Mouse (Mus musculus) forebrain, postnatal 0 days (tissue): ENCODE measurements around the gene Mzt1. TPM values are rescaled to one million over a fixed set of nuclear protein-coding genes. Genes with fewer than 3 reads are reported as not detected.
"Not testable (repeated sequence)": the region's sequence is repeated elsewhere in the genome, so short reads cannot be mapped to it uniquely, and the experiment has no call there.

Experiments used
- ATAC-seq: fragments of 200-750 bp; cut with Nextera tagmentation; 2 replicates; pipeline ENCODE4 v1.8.0; 2017; ENCODE audit warnings: mild to moderate bottlenecking, moderate library complexity
- DNase-seq: peaks from one replicate; pipeline ENCODE4 v3.0.0-alpha.2; 2015
- H3K27ac ChIP-seq: fragments of 300-500 bp; sonication (generic); 2 replicates; pipeline ENCODE4 v1.5.1; 2014; ENCODE audit warnings: low read depth, mild to moderate bottlenecking, antibody characterized with exemption, low read length, moderate library complexity, mixed read lengths
- H3K27me3 ChIP-seq: fragments of 300-500 bp; sonication (generic); 2 replicates; pipeline ENCODE4 v1.6.1; 2014; ENCODE audit warnings: mild to moderate bottlenecking, low read length, mixed read lengths; ENCODE audit not compliant: insufficient read depth
- H3K36me3 ChIP-seq: fragments of 300-500 bp; sonication (generic); 2 replicates; pipeline ENCODE4 v1.6.1; 2014; ENCODE audit warnings: mild to moderate bottlenecking, moderate library complexity; ENCODE audit not compliant: insufficient read depth
- H3K4me1 ChIP-seq: fragments of 300-500 bp; sonication (generic); 2 replicates; pipeline ENCODE4 v1.6.1; 2014; ENCODE audit warnings: antibody characterized with exemption; ENCODE audit not compliant: insufficient read depth
- H3K4me2 ChIP-seq: fragments of 300-500 bp; sonication (generic); 2 replicates; pipeline ENCODE4 v1.6.1; 2014; ENCODE audit warnings: low read depth, mild to moderate bottlenecking, moderate library complexity
- H3K4me3 ChIP-seq: fragments of 300-500 bp; sonication (generic); 2 replicates; pipeline ENCODE4 v1.5.1; 2014; ENCODE audit warnings: low read depth, low read length, mixed read lengths
- H3K9ac ChIP-seq: fragments of 300-500 bp; sonication (generic); 2 replicates; pipeline ENCODE4 v1.6.1; 2014; ENCODE audit warnings: mild to moderate bottlenecking
- H3K9me3 ChIP-seq: fragments of 300-500 bp; sonication (generic); 2 replicates; pipeline ENCODE4 v1.6.1; 2016; ENCODE audit warnings: low read length
- CTCF ChIP-seq: sonication (generic); IDR thresholded peaks from 2 replicates; pipeline ENCODE4 v1.5.1; 2016; ENCODE audit warnings: antibody characterized with exemption, control low read depth, low read depth
- WGBS: fragments of 180-500 bp; shearing (Covaris S2); extraction: QIAGEN DNeasy Blood & Tissue Kit; methylation state at CpG from one replicate; pipeline ENCODE4 v1.1.7; 2014; 5-methylcytosine and 5-hydroxymethylcytosine counted together
- polyA plus RNA-seq: library from polyadenylated mRNA; unstranded; fragments of >200 nt; fragmentation: Nextera tagmentation; extraction: Ambion mirVana; gene quantifications from 2 replicates; pipeline ENCODE4 v1.2.1, GENCODE M21; 2015
- total RNA-seq: library from RNA; depleted of rRNA; stranded (reverse); fragments of >200 nt; gene quantifications from 2 replicates; pipeline ENCODE4 v1.2.3, GENCODE M21; 2014

Mzt1 gene
- total and polyA plus RNA-seq, 2 experiments from 2014 or later: 114 to 133 TPM

GRCm38 (mm10) chr14:99036039-99036438, 9.9 kb downstream of the Mzt1 start:
- no peak for ATAC-seq
- Histone ChIP-seq H3K4me1 (no peaks in the 10 kb centered on the region), H3K4me3 (no peak overlapping the region), H3K27me3 (no peaks in the 10 kb centered on the region), H3K9ac (no peak overlapping the region), H3K27ac (no peak overlapping the region), H3K36me3 (peaks cover 7% of the 10 kb centered on the region; the same call in 1 of the 2 replicates), H3K4me2 (no peak overlapping the region), H3K9me3 (no peaks in the 10 kb centered on the region)
- TF ChIP-seq CTCF: no peak
- DNase-seq: no peak
- 79% methylated on average over 4 of the region's 4 CpGs for WGBS

GRCm38 (mm10) chr14:99034851-99035250, 11.1 kb downstream of the Mzt1 start:
- not testable (repeated sequence) for H3K4me3 ChIP-seq, H3K27ac ChIP-seq, H3K9ac ChIP-seq, H3K4me1 ChIP-seq, H3K9me3 ChIP-seq, H3K4me2 ChIP-seq, H3K27me3 ChIP-seq, ATAC-seq, H3K36me3 ChIP-seq, DNase-seq
- 92% methylated on average over 8 of the region's 8 CpGs for WGBS

- Histone ChIP-seq H3K4me1 (no peaks in the 10 kb centered on the region), H3K4me2 (no peak overlapping the region), H3K9ac (no peak overlapping the region), H3K4me3 (no peak overlapping the region), H3K9me3 (no peaks in the 10 kb centered on the region), H3K36me3 (peaks cover 3% of the 10 kb centered on the region; the same call in 1 of the 2 replicates), H3K27ac (no peak overlapping the region), H3K27me3 (no peaks in the 10 kb centered on the region)
- no peak for DNase-seq
- no peak for TF ChIP-seq CTCF
- WGBS: 88% methylated on average over 5 of the region's 5 CpGs
- peak; percentile 10; the same call in 1 of the 2 replicates for ATAC-seq
Measured at GRCm38 (mm10) chr14:99032596-99032995, 13.3 kb downstream of the Mzt1 start.

GRCm38 (mm10) chr14:99031337-99031873, 14.5 kb downstream of the Mzt1 start:
- ATAC-seq: no peak
- no peak overlapping the region for H3K27ac ChIP-seq
- TF ChIP-seq CTCF: no peak

GRCm38 (mm10) chr14:99029987-99030386, 15.9 kb downstream of the Mzt1 start:
- H3K9me3 ChIP-seq: no peaks in the 10 kb centered on the region
- WGBS: 81% methylated on average over 5 of the region's 5 CpGs
- DNase-seq (no peak), ATAC-seq (no peak; the same call in 1 of the 2 replicates)
- no peaks in the 10 kb centered on the region for H3K4me1 ChIP-seq
- no peak overlapping the region for H3K4me3 ChIP-seq
- H3K27me3 ChIP-seq: no peaks in the 10 kb centered on the region
- no peak overlapping the region for H3K4me2 ChIP-seq
- no peak overlapping the region for H3K27ac ChIP-seq
- H3K9ac ChIP-seq: no peak overlapping the region
- no peak for TF ChIP-seq CTCF
- H3K36me3 ChIP-seq: peaks cover 2% of the 10 kb centered on the region; the same call in 1 of the 2 replicates

More at GRCm38 (mm10) chr14:99031337-99031873, 14.5 kb downstream of the Mzt1 start:
- DNase-seq: no peak
- WGBS: 85% methylated on average over 5 of the region's 5 CpGs
- H3K36me3 ChIP-seq: peaks cover 3% of the 10 kb centered on the region; the same call in 1 of the 2 replicates
- H3K4me1 ChIP-seq: no peaks in the 10 kb centered on the region
- no peaks in the 10 kb centered on the region for H3K27me3 ChIP-seq
- H3K4me2 ChIP-seq: no peak overlapping the region
- H3K9me3 ChIP-seq: no peaks in the 10 kb centered on the region
- H3K9ac ChIP-seq: no peak overlapping the region
- H3K4me3 ChIP-seq: no peak overlapping the region

GRCm38 (mm10) chr14:99022346-99023086, 23.4 kb downstream of the Mzt1 start:
- Histone ChIP-seq H3K27me3 (no peaks in the 10 kb centered on the region), H3K4me2 (peak overlapping the region; percentile 52), H3K27ac (no peak overlapping the region), H3K36me3 (no peaks in the 10 kb centered on the region), H3K4me1 (no peaks in the 10 kb centered on the region), H3K4me3 (peak overlapping the region; percentile 35), H3K9ac (peak overlapping the region; percentile 28), H3K9me3 (no peaks in the 10 kb centered on the region)
- peak; percentile 56 for DNase-seq
- peak; percentile 58 for TF ChIP-seq CTCF
- ATAC-seq: peak; percentile 69
- WGBS: 37% methylated on average over 12 of the region's 12 CpGs

GRCm38 (mm10) chr14:99019136-99019808, 26.7 kb downstream of the Mzt1 start:
- Histone ChIP-seq H3K27ac (no peak overlapping the region), H3K36me3 (no peaks in the 10 kb centered on the region), H3K4me2 (no peak overlapping the region), H3K4me3 (no peak overlapping the region), H3K9me3 (no peaks in the 10 kb centered on the region), H3K9ac (no peak overlapping the region), H3K4me1 (no peaks in the 10 kb centered on the region), H3K27me3 (no peaks in the 10 kb centered on the region)
- TF ChIP-seq CTCF: no peak
- 61% methylated on average over 10 of the region's 10 CpGs for WGBS
- no peak for DNase-seq
- ATAC-seq: no peak
